Mouse (Mus musculus) embryonic stem cell, embryonic (primary cell): ENCODE measurements around the gene Golga2.

Experiments
- CTCF ChIA-PET, 4 experiments: fragments of 300-600 bp in 2 of 4; fragments of 350-600 bp in 2 of 4; sonication (Branson Sonifier 250); formaldehyde crosslinking; loops; one replicate each; lab custom pipeline; 2022; ENCODE audit warnings: inconsistent platforms in 2 of 4; lab: Charles Lee
- POLR2A ChIA-PET, 4 experiments: fragments of 300-600 bp in 2 of 4; fragments of 350-600 bp in 2 of 4; sonication (Branson Sonifier 250); formaldehyde crosslinking; loops; one replicate each; lab custom pipeline; 2022; ENCODE audit warnings: antibody characterized with exemption in 4 of 4, inconsistent platforms in 1 of 4; lab: Charles Lee

Gene Golga2

DNA sequence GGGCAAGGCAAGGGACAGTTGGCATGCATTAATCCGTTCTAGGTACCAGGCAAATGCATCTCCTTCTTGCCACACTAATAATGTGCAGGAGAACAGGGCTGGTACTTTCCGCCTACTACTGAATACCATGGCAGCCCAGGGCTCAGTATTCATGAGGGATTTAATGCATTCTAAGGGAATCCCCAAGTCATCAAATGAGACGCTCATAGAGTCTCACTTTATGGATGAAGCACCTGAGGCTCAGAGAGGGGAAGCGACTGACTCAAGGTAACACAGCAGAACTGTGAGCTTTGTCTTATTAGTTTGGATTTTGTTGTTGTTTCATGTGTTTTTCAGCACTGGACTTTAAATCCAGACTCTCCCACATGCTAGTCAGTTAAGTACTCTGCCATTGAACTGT, 54.9 kb downstream of the Golga2 start:
- ChIA-PET CTCF (interaction anchor here in 1 of 4 experiments (0.5 kb wide), 1 partner anchor 175 kb away, joined by 5 read pairs; no protein-coding TSS in a partner anchor), POLR2A (interaction anchor here in 2 of 4 experiments (0.6 to 2.0 kb wide), 4 partner anchors 11 to 500 kb away, joined by 3 to 7 read pairs (median 4); partner anchors contain the start of genes Ciz1 (in 1 of the 2) and Dnm1 (in 1 of the 2))

DNA sequence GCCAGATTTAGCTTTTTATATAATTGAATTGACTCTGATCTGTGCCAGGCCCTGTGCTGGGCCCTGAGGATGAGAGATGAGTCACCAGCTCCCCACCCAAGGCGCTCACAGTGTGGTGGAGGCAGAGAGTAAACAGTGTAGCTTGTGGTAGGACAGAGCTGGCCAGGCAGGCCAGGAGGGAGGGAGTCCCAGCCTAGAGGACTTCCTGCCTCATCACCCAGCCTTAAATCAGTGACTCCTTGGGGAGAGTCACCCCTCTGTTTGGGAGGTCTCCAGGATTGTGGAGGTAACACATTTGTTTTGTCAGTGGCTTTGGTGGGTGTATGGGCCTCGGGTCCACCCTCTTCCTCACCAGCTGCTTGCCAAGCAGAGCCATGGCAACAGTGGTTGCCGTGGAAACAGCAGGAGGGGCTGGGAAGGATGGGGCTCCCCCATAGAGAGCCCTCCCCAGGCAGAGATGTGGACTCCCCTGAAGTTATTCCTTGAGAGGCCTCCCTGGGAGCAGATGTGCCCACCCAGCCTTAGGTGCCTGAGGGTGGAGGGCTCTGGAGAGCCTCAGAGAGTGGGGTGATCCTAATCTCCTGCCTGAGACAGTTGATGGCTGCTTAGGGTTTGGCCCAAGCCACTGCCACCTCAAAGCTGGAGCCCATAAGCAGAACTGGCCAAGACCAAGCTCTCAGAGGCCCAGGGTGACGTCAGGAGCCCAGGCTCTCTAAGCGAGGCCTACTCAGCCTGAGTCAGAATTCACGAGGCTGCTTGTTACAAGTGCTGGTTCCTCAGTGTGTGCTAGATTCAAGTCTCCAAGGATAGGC, 55.6 kb downstream of the Golga2 start:
- ChIA-PET CTCF (interaction anchor here in 1 of 4 experiments (0.5 kb wide), 1 partner anchor 176 kb away, joined by 5 read pairs; no protein-coding TSS in a partner anchor), POLR2A (interaction anchor here in 2 of 4 experiments (0.6 to 2.0 kb wide), 3 partner anchors 10 to 499 kb away, joined by 3 to 7 read pairs (median 4); partner anchors contain the start of genes Ciz1 (in 1 of the 2) and Dnm1 (in 1 of the 2))

DNA sequence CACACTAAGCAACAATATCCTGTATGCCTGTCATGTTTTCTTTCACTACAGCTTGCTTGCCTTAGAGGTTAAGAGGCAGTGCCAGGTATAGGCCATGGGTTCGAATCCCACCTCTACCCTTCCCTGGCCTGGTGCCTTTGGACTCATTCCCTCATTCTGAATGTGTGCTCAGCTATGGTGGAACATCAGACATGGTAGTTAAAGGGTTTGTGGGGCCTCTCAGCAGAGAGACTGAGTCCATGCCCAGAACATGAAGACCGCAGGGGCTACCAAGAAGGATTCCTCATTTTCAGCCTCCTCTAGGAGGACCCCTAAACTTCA, 56.1 kb downstream of the Golga2 start:
- ChIA-PET CTCF (no interaction called here), POLR2A (interaction anchor here in 1 of 4 experiments (1.8 to 2.0 kb wide), 2 partner anchors 9 to 35 kb away, joined by 4 to 7 read pairs; partner anchors contain the start of genes Ciz1 and Dnm1)

DNA sequence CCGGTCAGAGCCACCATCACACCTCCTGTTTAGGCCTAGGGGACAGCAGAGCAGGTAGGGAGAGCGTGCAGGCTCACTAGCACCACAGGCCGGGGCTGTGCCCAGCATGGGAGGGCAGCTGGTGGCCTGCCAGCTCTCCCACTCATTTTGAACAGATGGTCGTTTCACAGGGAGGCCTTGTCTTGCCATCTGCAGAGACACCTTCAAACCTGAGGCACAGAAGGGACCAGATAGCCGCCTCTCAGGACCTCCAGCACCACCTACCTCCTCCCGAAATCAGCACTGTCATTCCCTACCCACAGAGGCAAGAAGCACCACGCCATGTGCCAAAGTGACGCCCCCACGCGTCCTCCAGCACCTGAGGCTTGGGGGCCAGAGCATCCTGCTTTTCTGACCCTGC, 56.9 kb downstream of the Golga2 start:
- ChIA-PET CTCF (interaction anchor here in 1 of 4 experiments (0.6 kb wide), 1 partner anchor 20 kb away, joined by 4 read pairs; no protein-coding TSS in a partner anchor), POLR2A (interaction anchor here in 2 of 4 experiments (0.5 to 1.0 kb wide), 3 partner anchors 14 to 663 kb away, joined by 3 to 4 read pairs (median 3); no protein-coding TSS in a partner anchor)

DNA sequence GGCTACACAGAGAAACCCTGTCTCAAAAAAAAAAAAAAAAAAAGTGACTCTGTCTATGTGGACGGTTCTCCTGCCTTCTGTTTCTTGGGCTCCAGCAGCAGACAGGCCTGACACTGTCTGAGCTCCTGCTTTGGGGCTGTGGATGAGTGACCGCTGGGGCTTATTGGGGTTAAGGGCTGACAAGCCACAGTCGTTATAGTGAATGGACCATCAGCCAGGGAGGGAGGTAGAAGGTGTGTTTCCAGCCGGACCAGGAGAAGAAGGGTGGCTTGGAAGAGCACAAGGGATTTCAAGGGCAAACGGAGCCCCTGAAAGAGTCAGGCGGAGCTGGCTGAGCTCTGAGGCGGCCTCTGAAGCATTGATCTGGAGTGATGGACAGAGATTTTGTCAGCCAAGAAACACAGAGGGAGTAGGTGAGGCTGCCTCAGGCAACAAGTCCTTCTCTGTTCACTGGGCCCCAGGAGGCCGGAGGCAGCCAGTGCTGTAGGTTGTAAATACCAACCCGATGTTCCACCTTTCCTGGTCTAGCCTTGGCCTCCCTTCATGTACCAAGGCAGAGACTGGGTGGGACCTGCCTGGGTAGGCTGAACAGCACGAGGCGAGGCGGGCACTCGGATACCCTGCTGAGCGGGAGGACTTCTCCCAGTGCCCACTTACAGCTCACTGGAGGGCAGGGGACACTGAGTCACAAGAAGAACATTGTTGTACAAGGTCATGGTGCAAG, 57.6 kb downstream of the Golga2 start:
- CTCF ChIA-PET, result interaction anchor here in 2 of 4 experiments (0.6 to 0.7 kb wide), 2 partner anchors 20 to 219 kb away, joined by 3 to 4 read pairs; no protein-coding TSS in a partner anchor
- POLR2A ChIA-PET, result interaction anchor here (0.5 to 1.0 kb wide), 6 partner anchors 12 to 663 kb away, joined by 3 to 6 read pairs (median 3); no protein-coding TSS in a partner anchor

DNA sequence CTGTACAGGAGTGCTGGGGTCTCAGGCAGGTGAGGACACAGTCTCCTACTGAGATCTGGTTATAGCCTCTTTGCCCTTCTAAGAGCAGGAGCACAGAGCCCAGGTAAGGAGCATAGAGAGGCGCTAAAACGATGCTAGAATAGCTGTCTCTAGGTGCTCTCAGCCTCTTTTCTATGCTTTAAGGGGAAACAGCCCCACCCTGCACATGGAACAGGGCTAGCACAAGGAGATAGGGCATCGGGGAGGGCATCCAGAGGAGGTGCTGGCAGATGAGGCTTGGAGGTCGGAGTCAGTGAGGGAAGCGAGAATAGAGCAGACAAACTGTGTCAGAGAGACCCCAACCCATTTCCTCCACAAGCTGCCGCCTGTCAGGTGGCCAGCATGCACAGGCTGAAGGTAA, 59.8 kb downstream of the Golga2 start:
- CTCF ChIA-PET, result no interaction called here
- POLR2A ChIA-PET, result interaction anchor here in 1 of 4 experiments (0.6 kb wide), 1 partner anchor 338 kb away, joined by 3 read pairs; no protein-coding TSS in a partner anchor

DNA sequence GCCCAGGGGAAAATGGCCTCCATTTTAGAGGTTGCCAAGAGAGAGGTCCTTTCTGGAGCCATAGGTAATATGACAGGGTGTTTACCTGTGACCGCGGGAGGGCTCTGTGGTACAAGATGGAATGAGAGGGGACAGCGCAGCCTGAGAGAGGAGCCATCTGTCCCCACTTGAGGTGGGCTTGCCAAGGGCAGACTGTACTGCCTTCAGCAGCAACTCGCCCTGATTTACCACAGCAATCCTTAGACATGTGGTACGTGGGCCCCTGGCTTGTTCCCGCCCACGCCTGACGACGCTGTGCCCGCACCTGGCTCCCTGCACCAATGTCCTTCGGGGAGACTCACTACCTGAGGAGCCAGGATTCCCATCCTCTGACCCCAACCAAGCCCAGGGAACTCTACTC, 61.1 kb downstream of the Golga2 start:
- POLR2A ChIA-PET, result interaction anchor here in 2 of 4 experiments (1.1 to 1.8 kb wide), 4 partner anchors 8 to 147 kb away, joined by 3 to 4 read pairs (median 4); no protein-coding TSS in a partner anchor

DNA sequence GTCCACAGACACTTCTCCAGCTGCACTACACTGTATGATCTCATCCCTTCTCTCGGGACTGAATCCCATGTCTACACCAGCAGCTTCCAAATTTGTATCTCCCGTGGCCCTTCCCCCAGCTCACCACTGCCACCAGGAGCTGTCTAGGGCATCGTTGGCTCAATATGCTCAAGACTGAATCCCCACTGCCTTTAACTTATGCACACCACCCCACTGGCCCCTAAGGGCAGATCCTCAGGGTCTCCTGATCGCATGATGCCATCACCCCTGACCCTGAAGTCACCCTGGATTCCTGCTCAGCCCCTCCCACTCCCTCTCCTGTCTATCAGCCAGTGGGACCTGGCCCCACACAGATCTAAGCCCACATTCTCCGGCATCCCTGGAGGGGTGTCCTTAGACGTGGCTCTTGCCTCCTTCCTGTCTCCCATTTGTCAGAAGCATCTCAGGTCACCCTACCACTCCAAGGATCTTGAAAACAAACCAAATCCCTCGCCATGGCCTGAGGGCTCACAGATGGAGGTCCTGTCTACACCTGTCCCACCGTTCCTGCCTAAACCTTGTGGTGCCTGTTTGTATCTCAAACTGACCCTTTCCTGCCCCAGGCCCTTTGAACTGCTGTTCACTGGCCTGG, 62.6 kb downstream of the Golga2 start:
- CTCF ChIA-PET, result interaction anchor here (0.6 to 1.3 kb wide), 6 partner anchors 11 to 545 kb away, joined by 3 to 6 read pairs (median 3); no protein-coding TSS in a partner anchor
- POLR2A ChIA-PET, result interaction anchor here in 3 of 4 experiments (1.0 to 2.5 kb wide), 9 partner anchors 9 to 175 kb away, joined by 3 to 7 read pairs (median 4); partner anchors contain the start of gene Swi5 (in 1 of the 3)

More for the DNA sequence above, 61.1 kb downstream of the Golga2 start:
- CTCF ChIA-PET, result interaction anchor here in 1 of 4 experiments (1.0 kb wide), 1 partner anchor 56 kb away, joined by 3 read pairs; no protein-coding TSS in a partner anchor

DNA sequence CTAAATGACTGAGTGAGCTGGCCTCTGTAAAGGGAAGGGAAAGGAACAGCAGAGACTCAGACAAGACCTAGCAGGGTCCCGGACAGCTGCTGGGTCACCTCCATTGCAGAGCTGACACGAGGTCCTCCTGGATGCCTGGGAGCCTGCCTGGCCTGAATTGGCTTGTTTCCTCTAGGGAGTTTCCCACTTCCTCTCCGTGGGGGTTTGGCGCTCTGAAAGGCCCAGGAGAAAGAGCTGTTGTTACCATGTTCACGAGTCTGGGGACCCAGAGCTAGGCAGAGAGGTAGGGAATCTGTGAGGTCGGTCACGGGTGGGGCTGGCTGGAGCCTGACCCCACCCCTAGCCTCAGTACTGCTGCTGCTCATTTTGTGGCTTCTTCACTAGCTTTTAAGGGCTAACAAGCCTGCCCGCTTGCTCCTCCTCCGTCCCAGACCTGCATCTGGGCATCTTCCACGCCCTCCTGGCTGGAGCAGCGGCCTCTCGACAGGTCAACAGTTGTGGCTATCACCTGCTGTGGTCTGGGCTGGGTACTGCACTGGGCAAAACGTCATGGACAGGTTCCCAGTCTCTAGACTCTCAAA, 63.4 kb downstream of the Golga2 start:
- ChIA-PET POLR2A (interaction anchor here in 3 of 4 experiments (0.7 to 2.5 kb wide), 9 partner anchors 8 to 354 kb away, joined by 3 to 7 read pairs (median 4); partner anchors contain the start of genes 1110008P14Rik (in 1 of the 3) and Swi5 (in 1 of the 3)), CTCF (interaction anchor here in 3 of 4 experiments (0.6 to 1.8 kb wide), 9 partner anchors 10 to 436 kb away, joined by 3 to 6 read pairs (median 3); no protein-coding TSS in a partner anchor)

DNA sequence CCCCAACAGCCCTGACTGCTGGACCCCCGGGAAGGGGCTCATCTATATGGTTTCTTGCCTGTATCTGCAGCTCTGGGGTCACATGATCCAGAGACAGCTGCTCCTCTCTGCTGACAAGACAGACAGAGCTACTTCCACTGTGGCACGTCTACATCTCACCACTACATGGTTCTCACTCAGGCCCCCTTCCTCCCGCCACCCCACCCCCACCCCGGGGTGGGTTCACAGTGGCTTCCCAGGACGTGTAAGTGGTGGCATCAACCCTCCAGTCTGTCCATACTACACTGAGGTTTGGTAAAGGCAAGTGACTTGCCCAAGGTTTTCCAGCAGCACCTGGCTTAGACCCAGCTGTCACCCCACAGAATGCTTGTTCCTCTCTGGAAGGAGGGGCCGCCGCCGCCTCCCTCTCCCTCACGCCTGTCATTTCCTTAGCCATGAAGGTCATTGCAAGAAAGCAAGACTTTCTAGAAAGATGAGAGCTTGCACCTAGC, 64.3 kb downstream of the Golga2 start:
- CTCF ChIA-PET, result interaction anchor here in 2 of 4 experiments (1.1 to 1.8 kb wide), 4 partner anchors 9 to 91 kb away, joined by 3 to 9 read pairs (median 4); no protein-coding TSS in a partner anchor
- POLR2A ChIA-PET, result interaction anchor here in 3 of 4 experiments (0.8 to 2.5 kb wide), 7 partner anchors 9 to 177 kb away, joined by 3 to 7 read pairs (median 4); partner anchors contain the start of genes 1110008P14Rik (in 2 of the 3) and Swi5 (in 1 of the 3)

DNA sequence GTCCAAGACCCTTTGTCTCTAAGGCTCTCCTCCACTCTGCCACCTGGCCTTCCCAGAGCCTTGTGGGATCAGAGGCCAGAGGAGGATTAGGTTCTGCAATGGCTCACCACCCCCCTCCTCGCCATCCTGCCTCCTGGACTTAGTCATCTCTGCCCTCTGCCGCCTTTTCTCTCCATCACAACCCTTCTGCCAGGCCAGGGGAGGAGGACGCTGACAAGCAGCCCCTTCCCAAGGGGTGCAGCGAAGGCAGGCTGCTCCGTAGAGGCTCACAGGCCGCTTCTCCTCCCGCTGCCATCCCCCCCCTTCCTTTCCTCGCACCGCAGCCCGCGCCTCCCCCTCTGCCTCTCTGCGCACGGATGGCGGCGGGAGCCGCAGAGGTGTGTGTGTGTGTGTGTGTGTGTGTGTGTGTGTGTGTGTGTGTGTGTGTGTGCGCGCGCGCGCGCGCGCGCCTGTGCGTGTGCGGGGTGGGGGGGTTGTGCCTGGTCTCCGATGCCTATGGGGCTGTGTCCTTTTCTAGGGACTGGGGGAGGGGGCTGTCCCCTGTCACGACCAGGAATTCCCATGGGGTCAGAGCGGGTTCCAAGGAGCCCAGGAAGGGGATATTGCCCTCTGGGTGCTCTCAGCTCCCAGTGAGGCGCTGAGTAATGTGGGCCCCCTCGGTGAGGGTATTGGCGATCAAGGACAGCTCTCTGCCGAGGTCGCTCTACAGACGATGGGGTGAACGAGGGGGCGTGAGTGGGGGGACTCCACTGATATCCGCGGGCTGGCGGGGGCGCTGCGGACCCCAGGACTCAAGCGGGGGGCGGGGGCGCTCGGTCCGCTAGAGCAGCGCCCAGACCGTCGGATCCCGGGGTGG, 65.2 kb downstream of the Golga2 start, which contains the start of gene Ciz1:
TSS of gene Ciz1 (plus strand) at position 177 of the 856 bp plus-strand sequence.
- POLR2A ChIA-PET, result interaction anchor here in 3 of 4 experiments (0.8 to 2.5 kb wide), 6 partner anchors 8 to 177 kb away, joined by 3 to 7 read pairs (median 4); partner anchors contain the start of gene 1110008P14Rik (in 1 of the 3)
- CTCF ChIA-PET, result interaction anchor here (0.6 to 2.3 kb wide), 19 partner anchors 9 to 386 kb away, joined by 3 to 9 read pairs (median 4); partner anchors contain the start of gene 1110008P14Rik (in 1 of the 4)

DNA sequence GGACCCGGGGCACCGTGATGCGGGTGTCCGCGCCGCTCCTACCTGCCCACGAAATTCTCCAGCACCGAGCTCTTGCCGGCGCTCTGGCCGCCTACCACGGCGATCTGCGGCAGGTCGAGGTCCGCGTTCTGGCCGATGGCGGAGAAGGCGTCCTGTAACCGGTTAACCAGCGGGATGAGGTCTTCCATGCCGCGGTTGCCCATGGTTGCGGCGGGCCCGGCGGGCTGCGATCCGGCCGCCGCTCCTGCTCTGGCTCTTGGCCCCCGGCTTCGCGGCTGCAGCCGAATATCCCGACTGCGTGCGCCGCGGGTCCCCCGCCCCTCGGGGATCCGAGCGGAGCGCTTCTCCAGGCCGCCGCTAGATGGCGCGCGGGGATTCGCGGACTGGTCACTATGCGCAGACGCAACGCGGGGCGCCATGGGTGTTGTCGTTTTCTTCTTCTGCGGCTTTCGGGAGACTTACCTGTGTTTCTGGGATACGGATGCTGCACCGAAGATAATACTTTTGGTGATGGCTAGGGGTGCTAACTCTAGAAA, 65.9 kb downstream of the Golga2 start, which contains the start of gene Dnm1:
TSS of gene Dnm1 (minus strand) at position 332 of the 536 bp plus-strand sequence.
- POLR2A ChIA-PET, result interaction anchor here in 2 of 4 experiments (0.8 to 1.7 kb wide), 3 partner anchors 10 to 14 kb away, joined by 4 to 7 read pairs (median 4); no protein-coding TSS in a partner anchor
- CTCF ChIA-PET, result interaction anchor here (0.6 to 2.3 kb wide), 18 partner anchors 9 to 219 kb away, joined by 3 to 9 read pairs (median 4); partner anchors contain the start of gene 1110008P14Rik (in 1 of the 4)

DNA sequence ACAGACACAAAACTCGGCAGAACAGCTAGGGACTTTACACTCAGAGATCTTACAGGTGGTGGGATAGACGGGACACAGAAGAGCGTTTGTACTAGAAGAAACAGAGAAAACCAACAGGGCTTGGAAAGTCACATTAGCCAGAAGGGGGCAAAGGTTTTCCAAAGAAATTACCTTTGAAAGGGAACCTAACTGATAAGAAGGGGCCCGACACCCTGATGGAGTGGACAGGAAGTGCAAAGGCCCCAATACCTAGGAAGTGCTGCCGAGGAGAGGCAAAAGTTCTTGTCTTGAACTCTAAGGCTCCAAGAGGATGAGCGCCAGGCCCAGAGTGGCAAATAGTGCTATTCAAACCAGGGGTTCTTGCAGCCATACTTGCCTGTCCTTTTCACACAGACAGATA, 66.7 kb downstream of the Golga2 start:
- ChIA-PET CTCF (interaction anchor here in 3 of 4 experiments (0.6 to 2.3 kb wide), 10 partner anchors 9 to 220 kb away, joined by 3 to 7 read pairs (median 4); partner anchors contain the start of gene 1110008P14Rik (in 1 of the 3)), POLR2A (no interaction called here)

DNA sequence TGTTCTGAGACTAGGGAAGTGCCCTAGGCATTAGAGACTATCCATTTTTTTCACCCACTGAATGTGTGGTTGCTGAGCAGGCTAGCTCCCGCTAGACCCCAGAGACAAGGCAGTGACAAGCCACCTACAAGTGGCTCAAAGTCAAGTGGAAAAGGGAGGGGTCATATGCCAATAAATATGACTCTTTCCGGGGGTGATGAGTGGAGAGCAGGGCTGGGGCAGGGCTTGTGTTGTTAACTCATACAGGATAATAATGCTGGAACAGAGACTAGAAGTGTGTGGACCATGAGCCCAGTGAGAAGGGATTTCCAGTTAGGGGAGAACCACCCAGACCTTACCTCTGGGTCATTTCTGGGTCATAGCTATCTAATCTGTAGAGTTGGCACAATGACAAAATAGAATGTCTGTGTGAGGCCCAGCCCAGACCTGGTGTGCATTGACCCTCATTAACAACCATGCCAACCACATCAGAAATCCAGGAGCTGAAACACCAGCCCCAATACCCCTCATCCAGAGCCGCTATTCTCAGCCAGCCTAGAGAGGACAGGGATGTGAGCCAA, 67.2 kb downstream of the Golga2 start:
- ChIA-PET POLR2A (interaction anchor here in 2 of 4 experiments (0.5 to 0.8 kb wide), 2 partner anchors 24 to 142 kb away, joined by 3 read pairs; no protein-coding TSS in a partner anchor), CTCF (interaction anchor here in 2 of 4 experiments (0.6 to 2.2 kb wide), 10 partner anchors 9 to 158 kb away, joined by 3 to 7 read pairs (median 4); partner anchors contain the start of gene 1110008P14Rik (in 1 of the 2))
